Mouse (Mus musculus) urinary bladder, adult 18-20 months (tissue): ENCODE results near the gene Man1a.
A peak's percentile ranks its signal among the peaks of the same experiment; 100 is the strongest.

ENCODE experiments used
- DNase-seq, 2 experiments: peaks; one replicate each; pipeline ENCODE4 v3.0.0; 2022; ENCODE audit warnings: low spot score in 2 of 2, mixed read lengths in 2 of 2

Man1a gene

GRCm38 (mm10) chr10:54076420-54076819, at the start of gene Man1a:
Man1a (minus strand) TSS chr10:54076609.
- peak in 1 of 2 experiments; percentile 19 for DNase-seq

- no peak for DNase-seq
Observed at GRCm38 (mm10) chr10:54121816-54122215, 45.4 kb upstream of the Man1a start.

- no peak for DNase-seq
Observed at GRCm38 (mm10) chr10:54120375-54120774, 44.0 kb upstream of the Man1a start.

GRCm38 (mm10) chr10:54119303-54119702, 42.9 kb upstream of the Man1a start:
- no peak for DNase-seq

- no peak for DNase-seq
Observed at GRCm38 (mm10) chr10:54118223-54118912, 42.0 kb upstream of the Man1a start.

- DNase-seq: peak in 1 of 2 experiments; percentile 45
Observed at GRCm38 (mm10) chr10:54117763-54118162, 41.4 kb upstream of the Man1a start.

- DNase-seq: peak in 1 of 2 experiments; percentile 8
Observed at GRCm38 (mm10) chr10:54103671-54104070, 27.3 kb upstream of the Man1a start.

GRCm38 (mm10) chr10:54092081-54092480, 15.7 kb upstream of the Man1a start:
- no peak for DNase-seq

GRCm38 (mm10) chr10:54089923-54090322, 13.5 kb upstream of the Man1a start:
- no peak for DNase-seq

GRCm38 (mm10) chr10:54087346-54087745, 10.9 kb upstream of the Man1a start:
- DNase-seq: no peak

- DNase-seq: no peak
Observed at GRCm38 (mm10) chr10:54085073-54085472, 8.7 kb upstream of the Man1a start.

GRCm38 (mm10) chr10:54077005-54077404, 596 bp upstream of the Man1a start:
- no peak for DNase-seq

GRCm38 (mm10) chr10:54075441-54076010, 883 bp downstream of the Man1a start:
- peak; percentile 98 to 99 for DNase-seq

GRCm38 (mm10) chr10:54074609-54075421, 1.6 kb downstream of the Man1a start:
- peak; percentile 18 to 66 for DNase-seq

- DNase-seq: no peak
Observed at GRCm38 (mm10) chr10:54074247-54074608, 2.2 kb downstream of the Man1a start.

- DNase-seq: no peak
Observed at GRCm38 (mm10) chr10:54073641-54074203, 2.7 kb downstream of the Man1a start.

- DNase-seq: no peak
Observed at GRCm38 (mm10) chr10:54072336-54072735, 4.1 kb downstream of the Man1a start.

- no peak for DNase-seq
Observed at GRCm38 (mm10) chr10:54070496-54070895, 5.9 kb downstream of the Man1a start.

- DNase-seq: no peak
Observed at GRCm38 (mm10) chr10:54069412-54069811, 7.0 kb downstream of the Man1a start.

- DNase-seq: no peak
Observed at GRCm38 (mm10) chr10:54066683-54067082, 9.7 kb downstream of the Man1a start.

- no peak for DNase-seq
Observed at GRCm38 (mm10) chr10:54063551-54064260, 12.7 kb downstream of the Man1a start.

- no peak for DNase-seq
Observed at GRCm38 (mm10) chr10:54062835-54063234, 13.6 kb downstream of the Man1a start.
